19 mouse cellular contexts compared by ENCODE assay signal in genomic region chr17:64041771-64042170, GRCm38 (mm10).
"Had no signal": no experiment of that assay in that cellular context is flagged by ENCODE, and none has a peak within 500 bp of the region (broad histone marks: within the 10 kb centered on the region; RNA-seq: fewer than 3 reads in every experiment).

No protein-coding gene starts in this region.

- DNase-seq: lung, adult 18-20 months; lung, postnatal 4 days; midbrain, embryonic 14.5 days; retina, postnatal 1 day; right cerebral cortex, adult 18-20 months; right cerebral cortex, postnatal 25 days; right cerebral cortex, postnatal 4 days; spleen, adult 18-20 months; thymus, adult 18-20 months; thymus, postnatal 14 days; thymus, postnatal 36 days had no signal

- H3K4me1 ChIP-seq: lung, embryonic 15.5 days; midbrain, embryonic 12.5 days; neural tube, embryonic 15.5 days had no signal

- H3K9ac ChIP-seq: lung, embryonic 15.5 days; midbrain, embryonic 12.5 days; neural tube, embryonic 13.5 days; neural tube, embryonic 15.5 days had no signal

- H3K9me3 ChIP-seq: lung, embryonic 15.5 days; midbrain, embryonic 10.5 days; midbrain, embryonic 12.5 days; neural tube, embryonic 13.5 days; neural tube, embryonic 15.5 days had no signal

- H3K27me3 ChIP-seq: lung, embryonic 15.5 days; midbrain, embryonic 12.5 days; neural tube, embryonic 13.5 days; neural tube, embryonic 15.5 days had no signal

- H3K27ac ChIP-seq: lung, embryonic 15.5 days; midbrain, embryonic 10.5 days; midbrain, embryonic 12.5 days; neural tube, embryonic 13.5 days; neural tube, embryonic 15.5 days had no signal

- ATAC-seq: lung, postnatal 0 days; midbrain, embryonic 16.5 days had no signal

- H3K36me3 ChIP-seq: lung, embryonic 15.5 days; midbrain, embryonic 12.5 days had no signal

- H3K4me3 ChIP-seq: lung, embryonic 15.5 days; midbrain, embryonic 10.5 days; midbrain, embryonic 12.5 days; myocyte; neural tube, embryonic 13.5 days; neural tube, embryonic 15.5 days had no signal

- H3K4me2 ChIP-seq: lung, embryonic 15.5 days; midbrain, embryonic 12.5 days; neural tube, embryonic 13.5 days; neural tube, embryonic 15.5 days had no signal
